Mouse (Mus musculus) myocyte (in vitro differentiated cells): Measurements from ENCODE around the gene Ahnak.

Source experiments
- POLR2AphosphoS2 ChIP-seq: IDR thresholded peaks from one replicate; pipeline ENCODE4 v1.6.1; 2011; ENCODE audit warnings: low read depth, control low read depth; ENCODE audit not compliant: insufficient read length
- TCF12 ChIP-seq: IDR thresholded peaks from one replicate; pipeline ENCODE4 v1.6.1; 2011; ENCODE audit warnings: mild to moderate bottlenecking, control low read depth; ENCODE audit not compliant: poor library complexity, insufficient read depth, severe bottlenecking
- USF1 ChIP-seq: IDR thresholded peaks from one replicate; pipeline ENCODE4 v1.6.1; 2011; ENCODE audit warnings: low read depth, mild to moderate bottlenecking, control low read depth, moderate library complexity

GRCm38 (mm10) chr19:9117275-9117674 lies 128.2 kb downstream of the Ahnak start:
- no peak for TF ChIP-seq POLR2AphosphoS2
- no peak for TF ChIP-seq TCF12
- no peak for TF ChIP-seq USF1
